Mouse (Mus musculus) thymus, adult 2 months (tissue): ENCODE results near the gene Tfcp2l1. TPM values are rescaled to one million over a fixed set of nuclear protein-coding genes. Genes with fewer than 3 reads are reported as not detected.

ENCODE experiments used
- DNase-seq: peaks from one replicate; pipeline ENCODE4 v3.0.0; 2021
- H3K27ac ChIP-seq: fragments of 200-500 bp; 2 replicates; pipeline ENCODE4 v1.5.1; 2012; ENCODE audit warnings: low read length, control low read depth; ENCODE audit not compliant: control insufficient read depth, insufficient read depth
- H3K27me3 ChIP-seq: fragments of 200-500 bp; 2 replicates; pipeline ENCODE4 v1.6.1; 2012; ENCODE audit warnings: mild to moderate bottlenecking, low read length, moderate library complexity, mixed read lengths; ENCODE audit not compliant: control insufficient read depth, insufficient read depth
- H3K36me3 ChIP-seq: fragments of 200-500 bp; 2 replicates; pipeline ENCODE4 v1.6.1; 2012; ENCODE audit warnings: mild to moderate bottlenecking, low read length, moderate library complexity; ENCODE audit not compliant: control insufficient read depth, insufficient read depth
- H3K4me1 ChIP-seq: fragments of 200-500 bp; replicated peaks from 2 replicates; pipeline ENCODE4 v1.6.1; 2012; ENCODE audit warnings: low read length; ENCODE audit not compliant: control insufficient read depth, insufficient read depth
- H3K4me3 ChIP-seq: fragments of 200-500 bp; 2 replicates; pipeline ENCODE4 v1.5.1; 2012; ENCODE audit warnings: mild to moderate bottlenecking, low read length, control low read depth, moderate library complexity; ENCODE audit not compliant: control insufficient read depth, insufficient read depth
- CTCF ChIP-seq: fragments of 200-500 bp; IDR thresholded peaks from 2 replicates; pipeline ENCODE4 v1.5.1; 2012; ENCODE audit warnings: mild to moderate bottlenecking, control low read depth, low read length, moderate library complexity, borderline replicate concordance; ENCODE audit not compliant: control insufficient read depth, poor library complexity, insufficient read depth; ENCODE audit errors: extremely low read depth
- POLR2A ChIP-seq: fragments of 200-500 bp; IDR thresholded peaks from 2 replicates; pipeline ENCODE4 v1.6.1; 2012; ENCODE audit warnings: mild to moderate bottlenecking, low read length, control low read depth, moderate library complexity; ENCODE audit not compliant: control insufficient read depth, poor library complexity, insufficient read depth; ENCODE audit errors: extremely low read depth
- WGBS: fragments of 180-500 bp; shearing (Covaris S2); methylation state at CpG from one replicate; pipeline ENCODE4 v1.1.7; 2018; 5-methylcytosine and 5-hydroxymethylcytosine counted together
- polyA plus RNA-seq: library from polyadenylated mRNA; depleted of rRNA; stranded (reverse); fragments of >200 nt; gene quantifications from 2 replicates; pipeline ENCODE4 v1.2.3, GENCODE M21; 2012

Tfcp2l1 gene
- polyA plus RNA-seq, 1 experiment = 3.1 TPM

DNA sequence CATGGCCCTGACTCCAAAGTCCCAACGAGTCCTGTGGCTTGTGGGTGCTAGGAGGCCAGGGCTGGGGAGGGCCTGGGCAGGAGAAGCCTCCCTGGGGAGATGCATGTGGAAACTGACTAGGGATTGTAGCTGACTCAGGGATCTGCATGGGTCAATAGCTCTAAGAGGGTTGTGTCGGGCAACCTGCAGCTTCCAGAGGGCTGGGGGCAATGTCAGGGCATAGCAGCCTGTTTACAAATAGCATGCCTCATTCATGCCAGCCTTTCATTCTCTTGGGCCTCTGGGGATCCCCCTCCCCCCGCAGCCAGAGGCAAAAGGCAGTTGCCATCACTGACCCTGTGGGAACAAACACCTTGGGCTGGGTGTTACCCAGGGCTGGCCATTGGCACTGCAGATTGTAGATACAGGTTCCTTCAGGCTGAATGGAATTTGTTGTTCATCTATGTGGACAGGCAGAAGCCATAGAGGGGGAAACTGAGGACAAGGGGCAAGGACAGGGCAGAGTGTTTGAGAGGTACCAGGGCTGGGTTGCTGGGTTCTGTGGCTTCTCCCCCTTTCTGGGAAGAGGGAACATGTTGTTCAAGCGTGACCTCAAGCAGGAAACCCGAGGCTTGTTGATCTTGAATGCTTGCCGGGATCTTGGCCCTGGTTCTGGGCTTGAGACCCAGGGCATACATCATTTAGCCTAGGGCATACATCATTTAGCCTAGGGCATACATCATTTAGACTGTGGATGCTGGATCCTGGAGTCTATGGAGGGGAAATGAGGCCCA lies 71.6 kb downstream of the Tfcp2l1 start:
- Histone ChIP-seq H3K27ac (no peak overlapping the region), H3K4me1 (no peaks in the 10 kb centered on the region; the same call in 1 of the 2 replicates), H3K36me3 (no peaks in the 10 kb centered on the region), H3K4me3 (no peak overlapping the region), H3K27me3 (no peaks in the 10 kb centered on the region)
- TF ChIP-seq CTCF (no peak), POLR2A (no peak)
- no peak for DNase-seq
- 50% methylated on average over 6 of the region's 6 CpGs for WGBS

DNA sequence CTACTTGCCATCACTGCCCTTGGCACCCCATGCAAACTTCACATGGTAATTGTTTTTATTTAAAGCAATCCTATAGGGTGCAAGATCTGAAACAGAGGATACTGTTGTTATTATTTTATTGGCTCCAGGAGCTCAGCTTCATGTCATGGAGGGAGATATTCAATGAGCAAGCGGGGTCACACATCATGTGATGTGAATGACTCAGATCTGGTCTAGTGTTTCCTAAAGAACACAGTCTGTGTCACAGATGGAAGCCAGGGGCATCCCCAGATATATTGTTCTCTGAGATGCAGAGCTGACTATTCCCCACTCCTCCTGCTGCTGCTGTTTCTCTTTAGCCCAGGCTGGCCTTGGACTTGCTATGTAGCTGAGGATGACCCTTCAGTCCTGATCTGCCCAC lies 72.2 kb downstream of the Tfcp2l1 start:
- no peak overlapping the region for H3K27ac ChIP-seq
- no peak for TF ChIP-seq POLR2A

DNA sequence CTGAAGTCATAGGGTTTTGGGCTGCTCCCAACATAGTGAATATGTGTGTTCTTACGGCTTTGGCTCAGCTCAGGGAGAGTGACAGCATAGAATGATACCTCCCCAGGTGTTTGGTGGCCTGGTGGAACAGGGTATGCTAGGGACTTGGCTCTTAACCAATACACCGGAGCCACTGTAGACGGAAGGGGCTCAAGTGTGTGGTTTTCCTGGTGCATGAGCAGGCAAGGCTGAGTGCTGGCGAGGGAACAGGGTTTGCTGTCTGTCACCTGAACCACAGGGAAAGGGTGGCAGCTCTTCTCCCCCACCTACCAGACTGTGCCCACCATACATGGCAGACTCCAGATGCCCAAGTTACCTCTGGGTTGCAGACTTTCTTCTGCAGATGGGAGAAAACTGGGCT lies 83.9 kb downstream of the Tfcp2l1 start:
- H3K4me1 ChIP-seq = no peaks in the 10 kb centered on the region
- 8% methylated on average over 4 of the region's 4 CpGs for WGBS
- no peak for DNase-seq
- TF ChIP-seq POLR2A (no peak), CTCF (no peak)
- no peak overlapping the region for H3K27ac ChIP-seq
- no peak overlapping the region for H3K4me3 ChIP-seq
- no peaks in the 10 kb centered on the region for H3K36me3 ChIP-seq
- no peaks in the 10 kb centered on the region for H3K27me3 ChIP-seq

More for the DNA sequence above, 72.2 kb downstream of the Tfcp2l1 start:
- Histone ChIP-seq H3K36me3 (no peaks in the 10 kb centered on the region), H3K4me3 (no peak overlapping the region), H3K4me1 (no peaks in the 10 kb centered on the region), H3K27me3 (no peaks in the 10 kb centered on the region)
- no peak for DNase-seq
- WGBS = 95% methylated on average over 1 of the region's 1 CpGs

DNA sequence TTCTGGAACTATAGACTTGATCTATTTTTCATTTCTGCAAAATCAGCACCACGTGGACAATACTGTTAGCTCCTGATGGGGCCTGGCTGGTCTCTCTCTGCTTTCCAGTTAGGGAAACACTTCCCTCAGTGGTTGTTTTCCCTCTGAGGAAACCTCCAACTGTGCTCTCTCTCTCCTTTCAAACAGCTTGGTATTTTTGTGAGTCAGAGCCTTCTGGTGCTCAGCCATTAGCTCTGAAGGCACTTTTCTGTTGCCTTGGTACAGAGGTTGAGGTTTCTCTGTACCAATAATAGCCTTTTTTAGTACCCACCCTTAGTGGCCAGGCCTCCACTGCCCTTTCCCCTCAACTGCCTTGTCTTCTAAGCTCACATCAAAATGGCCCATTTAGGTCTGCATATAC lies 88.5 kb downstream of the Tfcp2l1 start:
- TF ChIP-seq POLR2A (no peak), CTCF (no peak)
- 68% methylated on average over 1 of the region's 1 CpGs for WGBS
- Histone ChIP-seq H3K36me3 (no peaks in the 10 kb centered on the region), H3K27me3 (no peaks in the 10 kb centered on the region), H3K4me1 (no peaks in the 10 kb centered on the region), H3K27ac (no peak overlapping the region), H3K4me3 (no peak overlapping the region)
- no peak for DNase-seq

DNA sequence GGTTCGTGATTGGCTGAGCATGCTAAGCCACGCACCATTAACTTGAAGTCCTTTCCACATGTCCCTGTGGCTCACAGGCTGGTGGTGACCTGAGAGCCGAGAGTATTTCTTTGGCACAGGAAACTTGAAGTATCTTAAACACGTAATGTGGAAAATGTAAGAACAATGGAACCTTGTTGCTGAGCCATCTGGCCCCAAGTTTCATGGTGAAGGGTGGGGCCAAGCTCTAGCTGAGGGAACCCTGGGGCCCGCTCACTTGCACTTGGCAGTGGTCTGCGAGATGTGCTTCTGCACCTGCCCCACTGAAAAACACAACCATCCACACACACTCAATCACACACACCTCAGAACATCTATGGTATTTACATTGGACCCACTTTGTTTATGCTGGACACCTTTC lies 90.3 kb downstream of the Tfcp2l1 start:
- Histone ChIP-seq H3K27me3 (no peaks in the 10 kb centered on the region), H3K36me3 (no peaks in the 10 kb centered on the region), H3K4me1 (no peaks in the 10 kb centered on the region), H3K4me3 (no peak overlapping the region), H3K27ac (no peak overlapping the region)
- no peak for TF ChIP-seq POLR2A
- no peak for TF ChIP-seq CTCF
- WGBS = 91% methylated on average over 6 of the region's 6 CpGs
- DNase-seq = no peak

DNA sequence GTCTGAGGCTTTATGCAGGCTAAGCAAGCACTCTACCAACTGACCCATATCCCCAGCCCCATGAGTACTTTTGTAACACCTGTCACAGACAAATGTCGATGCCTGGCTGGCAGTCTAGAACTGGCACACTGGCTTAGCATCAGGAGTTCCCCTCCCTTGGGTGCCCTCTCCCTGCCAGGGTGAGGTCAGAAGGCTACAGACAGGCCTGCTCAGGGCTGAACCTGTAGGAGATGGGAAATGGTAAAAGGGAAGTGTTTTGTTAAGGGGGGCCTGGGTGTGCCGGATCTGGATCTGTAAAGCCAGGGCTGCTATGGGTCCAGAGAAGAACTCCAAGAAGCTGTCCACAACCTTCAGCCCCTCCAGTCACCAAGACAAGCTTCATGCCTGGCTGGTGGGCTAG lies 92.0 kb downstream of the Tfcp2l1 start:
- Histone ChIP-seq H3K27me3 (no peaks in the 10 kb centered on the region), H3K4me3 (no peak overlapping the region), H3K36me3 (no peaks in the 10 kb centered on the region), H3K27ac (no peak overlapping the region), H3K4me1 (no peaks in the 10 kb centered on the region)
- DNase-seq = no peak
- TF ChIP-seq CTCF (no peak), POLR2A (no peak)
- WGBS = 40% methylated on average over 2 of the region's 2 CpGs

GRCm38 (mm10) chr1:118720474-118721095 lies 92.8 kb downstream of the Tfcp2l1 start:
- TF ChIP-seq CTCF = no peak
- no peaks in the 10 kb centered on the region for H3K4me1 ChIP-seq
- DNase-seq = no peak
- H3K27ac ChIP-seq = no peak overlapping the region
- no peaks in the 10 kb centered on the region for H3K27me3 ChIP-seq
- no peak overlapping the region for H3K4me3 ChIP-seq
- no peaks in the 10 kb centered on the region for H3K36me3 ChIP-seq
- 24% methylated on average over 8 of the region's 8 CpGs for WGBS
